ENCODE assay signal across 8 mouse cellular contexts in genomic region chr8:104251461-104251860, GRCm38 (mm10). TPM values are rescaled to one million over a fixed set of nuclear protein-coding genes. Genes with fewer than 3 reads are reported as not detected.
DNase-seq lines count a peak whose midpoint lies in the region; ATAC-seq and TF ChIP-seq lines count a peak whose summit lies in the region.

No protein-coding gene starts in this region.

- H3K27ac ChIP-seq in kidney, postnatal 0 days = no peak overlapping the region
- no peak overlapping the region for H3K27ac ChIP-seq in midbrain, embryonic 12.5 days (replicated peaks)

- 0% methylated on average over 7 of the region's 7 CpGs for WGBS in kidney, postnatal 0 days
- WGBS in midbrain, embryonic 12.5 days = 0% methylated on average over 7 of the region's 7 CpGs

- H3K4me3 ChIP-seq in erythroblast, embryonic 14.5 days (replicated peaks) = peak overlapping the region; percentile 69
- H3K4me3 ChIP-seq in kidney, postnatal 0 days (replicated peaks; ENCODE audit: low read depth, low read length) = peak overlapping the region; percentile 62
- H3K4me3 ChIP-seq in midbrain, embryonic 12.5 days = peak overlapping the region; percentile 68

- ATAC-seq in kidney, postnatal 0 days (replicated peaks; ENCODE audit: low FRiP score, low read depth) = no peak
- 0 out of 2 replicates have a peak, but pooled peaks have one; percentile 10 for ATAC-seq in midbrain, embryonic 12.5 days (ENCODE audit: low FRiP score, low read depth)

- no peaks in the 10 kb centered on the region for H3K9me3 ChIP-seq in erythroblast, embryonic 14.5 days (ENCODE audit: control insufficient read depth, low read length)
- no peaks in the 10 kb centered on the region for H3K9me3 ChIP-seq in kidney, postnatal 0 days (replicated peaks; ENCODE audit: low read length)
- H3K9me3 ChIP-seq in midbrain, embryonic 12.5 days = no peaks in the 10 kb centered on the region

- peak overlapping the region; percentile 65 for H3K9ac ChIP-seq in kidney, postnatal 0 days (ENCODE audit: low read depth, low read length)
- peak overlapping the region; percentile 69 for H3K9ac ChIP-seq in midbrain, embryonic 12.5 days (replicated peaks)

- no peak for TF ChIP-seq CTCF in kidney, postnatal 0 days (IDR thresholded peaks at IDR 0.05; ENCODE audit: low read depth)

- no peaks in the 10 kb centered on the region for H3K36me3 ChIP-seq in erythroblast, embryonic 14.5 days (ENCODE audit: control insufficient read depth)
- no peaks in the 10 kb centered on the region for H3K36me3 ChIP-seq in kidney, postnatal 0 days (ENCODE audit: insufficient read depth, low read length)
- no peaks in the 10 kb centered on the region for H3K36me3 ChIP-seq in midbrain, embryonic 12.5 days

- H3K4me2 ChIP-seq in kidney, postnatal 0 days (ENCODE audit: low read length) = peak overlapping the region; percentile 61
- peak overlapping the region; percentile 74 for H3K4me2 ChIP-seq in midbrain, embryonic 12.5 days (replicated peaks)

- no peaks in the 10 kb centered on the region for H3K27me3 ChIP-seq in erythroblast, embryonic 14.5 days (ENCODE audit: control insufficient read depth)
- no peaks in the 10 kb centered on the region for H3K27me3 ChIP-seq in kidney, postnatal 0 days (ENCODE audit: insufficient read depth, low read length)
- no peaks in the 10 kb centered on the region for H3K27me3 ChIP-seq in midbrain, embryonic 12.5 days

- peak; percentile 24 for DNase-seq in thymus, postnatal 14 days
- DNase-seq in thymus, postnatal 0 days (ENCODE audit: low spot score) = no peak
- peak; percentile 42 for DNase-seq in kidney, postnatal 0 days (ENCODE audit: low spot score)
- no peak for DNase-seq in adipocyte (ENCODE audit: low spot score)
- no peak for DNase-seq in thymus, postnatal 25 days
- no peak for DNase-seq in urinary bladder, adult 2 months (ENCODE audit: low spot score)

- H3K4me1 ChIP-seq in erythroblast, embryonic 14.5 days (ENCODE audit: control insufficient read depth) = peaks cover 47% of the 10 kb centered on the region
- H3K4me1 ChIP-seq in kidney, postnatal 0 days (replicated peaks; ENCODE audit: insufficient read depth, low read length) = peaks cover 15% of the 10 kb centered on the region; the same call in 1 of the 2 replicates
- H3K4me1 ChIP-seq in midbrain, embryonic 12.5 days = peaks cover 22% of the 10 kb centered on the region

RNA-seq across cellular contexts. Expression of gene Cklf, which starts 0.8 kb away (rescaled TPM):
- polyA plus RNA-seq in thymus, postnatal 0 days (2015; fragmentation: Nextera tagmentation; extraction: Ambion mirVana) = 50.7 and 52.6 TPM in 2 replicates
- polyA plus RNA-seq in erythroblast, embryonic 14.5 days (2012) = 0.07 TPM in 1 of 2 replicates, not detected in the other
- 33.4 and 37.2 TPM in 2 replicates for polyA plus RNA-seq in kidney, postnatal 0 days (2015; fragmentation: Nextera tagmentation; extraction: Ambion mirVana)
- polyA plus RNA-seq in midbrain, embryonic 12.5 days (2016; fragmentation: Nextera tagmentation; extraction: Ambion mirVana) = 35.4 and 37.7 TPM in 2 replicates
- 19.0 and 27.8 TPM in 2 replicates for polyA plus RNA-seq in urinary bladder, adult 2 months (2012; rRNA removed)

RNA-seq across cellular contexts. Expression of gene Tk2, which starts 3.1 kb away (rescaled TPM):
- polyA plus RNA-seq in thymus, postnatal 0 days (2015; fragmentation: Nextera tagmentation; extraction: Ambion mirVana) = 20.4 and 24.0 TPM in 2 replicates
- 0.19 and 0.23 TPM in 2 replicates for polyA plus RNA-seq in erythroblast, embryonic 14.5 days (2012)
- 19.6 and 20.9 TPM in 2 replicates for polyA plus RNA-seq in kidney, postnatal 0 days (2015; fragmentation: Nextera tagmentation; extraction: Ambion mirVana)
- polyA plus RNA-seq in midbrain, embryonic 12.5 days (2016; fragmentation: Nextera tagmentation; extraction: Ambion mirVana) = 38.2 and 42.5 TPM in 2 replicates
- polyA plus RNA-seq in urinary bladder, adult 2 months (2012; rRNA removed) = 37.8 and 41.4 TPM in 2 replicates

RNA-seq across cellular contexts. Expression of gene Cmtm2a, which starts 41.5 kb away (rescaled TPM):
- not detected in 2 replicates for polyA plus RNA-seq in thymus, postnatal 0 days (2015; fragmentation: Nextera tagmentation; extraction: Ambion mirVana)
- polyA plus RNA-seq in erythroblast, embryonic 14.5 days (2012) = not detected in 2 replicates
- polyA plus RNA-seq in kidney, postnatal 0 days (2015; fragmentation: Nextera tagmentation; extraction: Ambion mirVana) = not detected in 2 replicates
- not detected in 2 replicates for polyA plus RNA-seq in midbrain, embryonic 12.5 days (2016; fragmentation: Nextera tagmentation; extraction: Ambion mirVana)
- polyA plus RNA-seq in urinary bladder, adult 2 months (2012; rRNA removed) = not detected in 2 replicates

RNA-seq across cellular contexts. Expression of gene Gm45711, which starts 58.4 kb away (rescaled TPM):
- polyA plus RNA-seq in thymus, postnatal 0 days (2015; fragmentation: Nextera tagmentation; extraction: Ambion mirVana) = not detected in 2 replicates
- not detected in 2 replicates for polyA plus RNA-seq in erythroblast, embryonic 14.5 days (2012)
- not detected in 2 replicates for polyA plus RNA-seq in kidney, postnatal 0 days (2015; fragmentation: Nextera tagmentation; extraction: Ambion mirVana)
- not detected in 2 replicates for polyA plus RNA-seq in midbrain, embryonic 12.5 days (2016; fragmentation: Nextera tagmentation; extraction: Ambion mirVana)
- polyA plus RNA-seq in urinary bladder, adult 2 months (2012; rRNA removed) = not detected in 2 replicates

RNA-seq across cellular contexts. Expression of gene Cmtm1, which starts 58.5 kb away (rescaled TPM):
- not detected in 2 replicates for polyA plus RNA-seq in thymus, postnatal 0 days (2015; fragmentation: Nextera tagmentation; extraction: Ambion mirVana)
- polyA plus RNA-seq in erythroblast, embryonic 14.5 days (2012) = not detected in 2 replicates
- not detected in 2 replicates for polyA plus RNA-seq in kidney, postnatal 0 days (2015; fragmentation: Nextera tagmentation; extraction: Ambion mirVana)
- not detected in 2 replicates for polyA plus RNA-seq in midbrain, embryonic 12.5 days (2016; fragmentation: Nextera tagmentation; extraction: Ambion mirVana)
- not detected in 2 replicates for polyA plus RNA-seq in urinary bladder, adult 2 months (2012; rRNA removed)

Comparison
In these comparisons a context has a peak if more than half of its experiments do, and no peak if none do; other contexts are left out.
1. DNase-seq: peak in thymus, postnatal 14 days (single experiment) and kidney, postnatal 0 days (single experiment); none in thymus, postnatal 0 days (single experiment), adipocyte (single experiment), thymus, postnatal 25 days (single experiment) and urinary bladder, adult 2 months (single experiment).
2. RNA of gene Cklf, which starts 0.8 kb away (polyA plus RNA-seq): 50.7 to 52.6 TPM in thymus, postnatal 0 days, 35.4 to 37.7 TPM in midbrain, embryonic 12.5 days, 33.4 to 37.2 TPM in kidney, postnatal 0 days and 19.0 to 27.8 TPM in urinary bladder, adult 2 months; 0.07 TPM in erythroblast, embryonic 14.5 days; every median in the first group is over 10 times any median in the second.
3. RNA of gene Tk2, which starts 3.1 kb away (polyA plus RNA-seq): 37.8 to 41.4 TPM in urinary bladder, adult 2 months, 38.2 to 42.5 TPM in midbrain, embryonic 12.5 days, 20.4 to 24.0 TPM in thymus, postnatal 0 days and 19.6 to 20.9 TPM in kidney, postnatal 0 days; 0.19 to 0.23 TPM in erythroblast, embryonic 14.5 days; every median in the first group is over 10 times any median in the second.
4. Peak in every context shown above with its lines, with median percentiles within 50 percentile points of each other: H3K4me3 ChIP-seq.